Mouse (Mus musculus): ENCODE results near the gene Maged2.
"Not testable (repeated sequence)": the region's sequence is repeated elsewhere in the genome, so short reads cannot be mapped to it uniquely, and the experiment has no call there.

Gene Maged2

DNA sequence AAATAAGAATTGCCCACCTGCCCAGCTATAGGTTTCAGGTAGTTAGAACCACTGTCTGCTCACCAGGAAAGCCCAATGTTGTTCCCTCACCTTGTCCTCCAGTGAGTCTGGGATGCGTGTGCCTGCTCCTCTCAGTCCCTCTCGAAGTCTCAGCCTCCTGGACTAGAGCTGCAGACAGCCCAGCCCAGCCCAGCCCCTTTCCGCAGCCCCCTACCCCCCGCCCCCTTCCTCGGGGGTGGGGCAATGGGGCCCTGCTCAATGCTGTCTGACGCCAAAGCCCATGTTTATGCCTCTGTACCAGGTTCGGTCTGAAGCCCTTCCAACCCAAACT, at the start of gene Maged2:
Maged2 (minus strand) TSS at position 207 of the 331 bp plus-strand sequence.
- no peak for DNase-seq (ENCODE audit: low read depth)

DNA sequence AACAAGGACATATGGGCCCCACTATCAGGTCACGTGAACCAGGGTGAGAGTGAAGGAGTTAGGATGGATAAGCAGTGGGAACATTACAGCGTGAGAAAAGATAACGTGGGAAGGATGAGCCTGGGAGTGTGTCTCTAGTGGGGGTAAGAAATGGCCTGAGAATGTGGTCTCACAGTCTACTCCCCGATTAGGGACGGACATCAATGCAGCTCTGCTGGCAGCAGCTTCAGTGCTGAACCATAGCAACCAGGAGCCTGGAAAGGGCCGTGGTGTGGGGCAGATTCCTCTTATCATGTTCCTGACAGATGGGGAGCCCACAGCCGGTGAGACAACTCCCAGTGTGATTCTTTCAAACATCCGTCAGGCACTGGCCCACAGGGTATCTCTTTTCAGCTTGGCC, 34.1 kb upstream of the Maged2 start:
- no peak for DNase-seq (ENCODE audit: low read depth)

DNA sequence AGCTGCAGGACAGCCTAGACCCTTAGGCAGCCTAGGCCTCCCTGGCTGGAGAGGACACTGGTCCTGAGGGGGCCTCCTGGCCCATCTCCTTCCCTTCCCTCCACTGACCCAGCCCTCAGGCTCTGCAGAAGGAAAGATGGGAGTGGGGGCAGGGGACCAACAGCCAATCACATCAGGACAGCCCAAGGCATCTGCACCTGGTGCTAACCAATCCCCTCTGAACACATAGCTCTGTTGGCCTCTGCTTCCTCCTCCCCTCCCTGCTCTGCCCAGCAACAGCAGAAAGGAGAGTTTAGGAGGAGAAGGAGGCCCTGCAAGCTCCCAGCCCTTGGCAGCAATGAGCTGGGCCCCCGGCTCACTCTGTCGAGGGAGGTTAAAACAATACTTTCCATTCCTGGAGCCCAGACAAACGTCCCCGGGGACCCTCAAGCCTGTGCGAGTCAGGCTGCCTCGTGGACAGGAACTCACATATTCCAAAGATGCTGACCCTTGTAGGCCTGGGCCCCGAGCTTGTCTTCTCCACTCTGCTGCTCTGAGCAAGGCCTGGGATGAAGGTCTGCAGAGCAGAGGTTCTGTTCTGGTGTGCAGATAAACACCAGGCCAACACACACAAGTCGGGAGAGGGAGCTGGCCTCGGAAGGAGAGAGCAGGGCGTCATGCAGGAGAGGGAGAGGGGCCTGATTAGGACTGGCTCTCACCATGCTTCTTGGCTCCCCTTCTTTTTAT, 31.5 kb upstream of the Maged2 start:
- not testable (repeated sequence) for DNase-seq (ENCODE audit: low read depth)

- not testable (repeated sequence) for DNase-seq (ENCODE audit: low read depth)
Observed at GRCm38 (mm10) chrX:150843257-150843656, 29.1 kb upstream of the Maged2 start.

DNA sequence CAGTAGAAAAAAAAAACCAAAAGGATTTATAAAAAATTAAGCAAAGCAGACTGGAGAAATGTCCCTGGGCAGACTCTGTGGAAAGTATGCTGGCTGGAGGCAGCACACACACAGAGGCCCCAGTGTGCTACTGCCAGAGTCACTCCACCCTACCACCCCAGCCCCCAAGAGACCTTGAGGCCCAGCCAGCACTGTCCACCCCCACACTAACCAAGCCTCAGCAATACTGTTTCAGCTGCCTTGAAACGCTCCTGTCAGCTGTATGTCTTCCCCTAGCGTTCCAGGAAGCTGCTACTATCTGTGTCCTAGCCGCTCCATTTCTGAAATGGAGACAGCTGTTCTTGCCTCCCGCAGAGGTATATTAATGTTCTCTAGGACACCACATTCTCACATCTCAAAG, 16.2 kb upstream of the Maged2 start:
- DNase-seq (ENCODE audit: low read depth) = no peak

DNA sequence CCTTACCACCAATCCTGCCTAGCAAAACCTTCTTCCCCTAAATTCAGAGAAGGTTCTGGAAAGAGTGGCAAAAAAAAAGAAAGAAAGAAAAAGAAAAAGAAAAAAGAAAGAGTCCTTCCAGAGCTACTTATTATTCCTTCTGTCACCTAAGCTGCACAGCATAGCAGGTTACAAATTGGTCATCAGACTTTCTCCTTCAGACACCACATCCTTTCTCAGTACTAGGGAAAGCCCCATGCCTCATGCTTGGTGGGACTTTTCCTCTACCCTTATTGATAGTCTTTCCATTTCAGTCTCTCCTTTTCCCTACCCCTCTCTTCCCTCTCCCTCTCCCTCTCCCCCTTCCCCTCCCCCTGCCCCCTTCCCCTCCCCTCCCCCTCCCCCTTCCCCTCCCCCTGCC, 3.1 kb upstream of the Maged2 start:
- DNase-seq (ENCODE audit: low read depth) = peak; percentile 33

DNA sequence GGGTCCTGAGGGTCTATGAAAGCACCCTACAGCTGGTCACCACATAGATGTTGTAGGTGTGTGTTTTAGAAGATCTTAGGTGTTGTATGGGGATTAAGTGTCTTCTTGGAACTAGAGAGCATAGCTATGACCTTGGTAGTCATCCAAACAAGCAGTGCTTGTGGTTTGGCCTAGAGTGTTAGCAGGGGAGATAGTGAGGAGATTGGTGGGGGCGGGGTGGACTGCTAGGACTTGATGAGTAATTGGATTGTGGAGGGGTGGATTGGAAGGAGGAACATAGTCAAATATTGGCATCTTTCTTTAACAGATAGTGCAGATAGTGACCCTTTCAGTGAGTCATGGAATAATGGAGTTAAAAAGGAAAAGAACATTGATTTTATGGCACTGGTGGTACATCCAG, 1.5 kb upstream of the Maged2 start:
- DNase-seq (ENCODE audit: low read depth) = no peak

DNA sequence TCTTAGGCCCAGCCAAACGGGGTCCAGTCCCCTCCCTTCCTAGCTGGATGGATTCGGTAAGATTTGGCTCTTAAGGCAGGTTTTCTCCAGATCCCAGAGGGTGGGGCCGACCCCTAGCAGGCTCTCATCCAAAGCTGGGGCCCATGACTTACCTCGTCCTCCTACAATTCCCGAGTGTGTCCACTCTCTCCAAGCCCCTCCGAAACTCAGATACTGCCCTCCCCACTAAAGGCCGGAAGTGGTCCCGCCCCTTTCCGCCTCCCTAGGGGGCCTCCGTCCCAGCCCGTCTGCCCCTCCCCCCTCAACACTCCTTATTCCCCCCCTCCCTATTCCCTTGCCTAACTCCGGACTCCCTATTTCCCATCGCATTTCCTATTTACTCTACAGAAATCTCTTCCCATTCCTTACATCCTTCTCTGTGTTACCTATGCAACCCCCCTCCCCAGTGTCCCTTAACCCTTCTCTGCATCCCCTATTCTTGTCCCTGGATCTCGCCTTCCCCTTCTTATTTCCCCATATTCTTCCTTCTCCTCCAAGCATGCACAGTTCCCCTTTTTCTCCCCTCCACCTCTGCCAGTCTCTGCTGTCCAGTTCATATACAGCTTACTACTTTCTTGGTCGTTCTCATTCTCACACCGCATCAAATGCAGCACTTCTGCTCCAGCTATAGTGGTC, 544 bp downstream of the Maged2 start:
- peak; percentile 21 for DNase-seq (ENCODE audit: low read depth)

- peak; percentile 90 for DNase-seq (ENCODE audit: low read depth)
Observed at GRCm38 (mm10) chrX:150812787-150813298, 1.3 kb downstream of the Maged2 start.

DNA sequence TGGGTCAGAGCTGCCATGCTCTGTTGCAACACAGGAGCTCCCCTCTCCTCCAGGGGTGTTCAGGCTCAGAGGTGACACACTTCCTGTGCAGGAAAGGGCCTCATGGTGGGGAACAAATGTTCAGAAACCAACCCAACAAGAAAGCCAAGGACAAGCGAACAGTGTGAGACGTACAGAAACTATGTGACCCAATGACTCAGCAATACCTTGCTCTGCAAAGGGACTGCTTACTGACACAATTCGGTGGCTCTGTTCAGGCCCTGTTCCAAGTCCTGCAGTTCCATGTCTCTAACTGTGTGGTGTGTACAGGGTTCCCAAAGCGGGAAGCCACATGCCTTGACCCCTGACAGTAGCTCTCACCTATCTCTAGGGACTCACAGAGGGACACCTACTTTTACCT, 13.2 kb downstream of the Maged2 start:
- DNase-seq (ENCODE audit: low read depth) = not testable (repeated sequence)

- not testable (repeated sequence) for DNase-seq (ENCODE audit: low read depth)
Observed at GRCm38 (mm10) chrX:150798493-150799177, 15.5 kb downstream of the Maged2 start.
